Mouse (Mus musculus) bone marrow macrophage, adult 2 months (primary cell): ENCODE results near the gene Donson. TPM values are rescaled to one million over a fixed set of nuclear protein-coding genes. Genes with fewer than 3 reads are reported as not detected.

ENCODE experiments used
- H3K27ac ChIP-seq: 2 replicates; pipeline ENCODE4 v1.5.1; 2012; ENCODE audit warnings: low read depth, low read length; ENCODE audit not compliant: insufficient read depth
- H3K4me1 ChIP-seq: 2 replicates; pipeline ENCODE4 v1.6.1; 2012; ENCODE audit warnings: low read length; ENCODE audit not compliant: control insufficient read depth, insufficient read depth
- H3K4me3 ChIP-seq: 2 replicates; pipeline ENCODE4 v1.5.1; 2012; ENCODE audit warnings: mild to moderate bottlenecking, low read length, moderate library complexity; ENCODE audit not compliant: insufficient read depth
- CTCF ChIP-seq: IDR thresholded peaks from 2 replicates; pipeline ENCODE4 v1.5.1; 2012; ENCODE audit warnings: low read depth, mild to moderate bottlenecking, low read length, moderate library complexity
- POLR2A ChIP-seq: IDR thresholded peaks from 2 replicates; pipeline ENCODE4 v1.6.1; 2012; ENCODE audit warnings: mild to moderate bottlenecking, low read depth, low read length, borderline replicate concordance
- polyA plus RNA-seq: library from polyadenylated mRNA; stranded (reverse); fragments of >200 nt; gene quantifications from 2 replicates; pipeline ENCODE4 v1.2.4, GENCODE M21; 2012; ENCODE audit not compliant: missing spikeins, insufficient read depth, insufficient read length

Donson gene
- polyA plus RNA-seq, 1 experiment, result 14.5 TPM

DNA sequence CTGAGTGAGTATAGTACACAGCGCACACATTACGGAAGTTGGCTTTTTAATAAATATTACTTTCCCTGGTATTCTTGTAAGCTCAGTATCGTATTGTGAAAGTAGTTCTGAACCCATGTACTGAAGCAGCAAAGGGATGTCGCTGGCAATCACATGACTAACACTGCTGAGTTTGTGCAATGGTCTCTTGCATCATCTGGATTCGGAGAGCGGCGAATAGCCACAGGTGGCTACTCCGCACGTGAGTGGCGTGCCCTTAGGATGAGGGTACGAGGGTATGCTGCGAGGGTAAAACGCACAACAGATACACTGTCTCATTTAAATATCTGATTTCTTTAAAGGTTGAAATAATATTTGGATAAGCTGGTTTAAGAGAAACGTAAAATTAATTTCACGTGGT is 38.9 kb upstream of the Donson start:
- H3K27ac ChIP-seq, result peak overlapping the region; percentile 73

DNA sequence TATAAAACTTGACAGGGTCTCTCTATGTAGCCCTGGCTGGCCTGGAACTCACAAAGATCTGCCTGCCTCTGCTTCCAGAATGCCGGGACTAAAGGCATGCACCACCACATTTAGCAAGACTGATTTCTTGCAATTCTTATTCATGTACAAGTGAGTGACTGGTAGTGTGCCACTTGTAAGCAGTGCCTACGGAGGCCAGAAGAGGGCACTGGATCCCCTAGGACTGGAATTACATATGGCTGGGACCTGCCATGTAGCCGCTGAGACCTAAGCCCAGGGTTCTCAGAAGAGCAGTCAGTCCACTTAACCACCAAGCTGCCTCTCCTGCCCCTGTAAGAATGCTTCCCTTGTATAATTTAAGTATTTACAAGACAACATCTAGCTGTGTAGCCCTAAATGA is 35.7 kb upstream of the Donson start:
- peaks cover 15% of the 10 kb centered on the region for H3K4me1 ChIP-seq
- no peak for TF ChIP-seq POLR2A
- peak; percentile 19; the same call in 1 of the 2 replicates for TF ChIP-seq CTCF
- H3K27ac ChIP-seq, result no peak overlapping the region
- no peak overlapping the region for H3K4me3 ChIP-seq

More for the DNA sequence above, 38.9 kb upstream of the Donson start:
- H3K4me1 ChIP-seq, result peaks cover 20% of the 10 kb centered on the region
- H3K4me3 ChIP-seq, result peak overlapping the region; percentile 73
- no peak for TF ChIP-seq CTCF
- no peak for TF ChIP-seq POLR2A

DNA sequence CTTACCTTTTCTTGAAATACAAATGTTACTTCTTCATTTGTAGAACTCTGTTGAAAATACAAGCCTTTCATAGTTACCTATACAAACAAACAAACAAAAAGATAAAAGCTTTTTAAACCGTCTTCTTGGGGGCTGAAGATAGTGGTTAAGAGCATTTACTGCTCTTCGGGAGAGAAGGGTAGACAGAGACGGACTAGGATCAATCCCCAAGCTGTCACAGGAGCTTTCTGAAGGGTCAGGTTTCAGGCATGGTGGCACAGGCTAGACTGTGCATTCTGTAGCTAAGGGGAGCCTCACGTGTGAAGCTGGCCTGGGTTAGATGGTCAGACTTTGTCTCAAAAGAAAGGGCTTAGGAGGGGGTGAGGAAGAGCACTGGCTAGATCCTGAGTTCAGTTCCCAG is 28.8 kb upstream of the Donson start:
- TF ChIP-seq POLR2A (no peak), CTCF (no peak)
- Histone ChIP-seq H3K27ac (no peak overlapping the region), H3K4me3 (no peak overlapping the region), H3K4me1 (peaks cover 3% of the 10 kb centered on the region; the same call in 1 of the 2 replicates)

DNA sequence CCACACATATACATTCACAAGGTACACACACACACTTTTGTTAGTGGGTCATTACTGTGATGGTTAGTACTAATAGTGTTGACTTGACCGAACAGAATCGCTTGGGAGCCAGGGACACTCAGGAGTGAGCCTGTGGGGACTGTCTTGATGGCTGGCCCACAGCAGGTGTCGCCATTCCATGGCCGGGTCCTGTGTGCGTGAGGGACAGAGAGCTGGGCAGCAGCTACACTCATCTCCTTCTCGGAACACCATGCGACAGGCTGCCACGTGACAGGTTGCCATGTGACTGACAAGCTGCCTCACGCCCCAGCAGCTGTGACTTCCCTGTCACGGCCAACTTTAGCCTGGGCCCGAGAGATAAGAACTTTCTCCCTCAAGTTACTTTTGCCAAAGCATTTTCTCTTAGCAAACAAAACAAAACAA is 28.4 kb upstream of the Donson start:
- H3K4me1 ChIP-seq, result peaks cover 3% of the 10 kb centered on the region; the same call in 1 of the 2 replicates

DNA sequence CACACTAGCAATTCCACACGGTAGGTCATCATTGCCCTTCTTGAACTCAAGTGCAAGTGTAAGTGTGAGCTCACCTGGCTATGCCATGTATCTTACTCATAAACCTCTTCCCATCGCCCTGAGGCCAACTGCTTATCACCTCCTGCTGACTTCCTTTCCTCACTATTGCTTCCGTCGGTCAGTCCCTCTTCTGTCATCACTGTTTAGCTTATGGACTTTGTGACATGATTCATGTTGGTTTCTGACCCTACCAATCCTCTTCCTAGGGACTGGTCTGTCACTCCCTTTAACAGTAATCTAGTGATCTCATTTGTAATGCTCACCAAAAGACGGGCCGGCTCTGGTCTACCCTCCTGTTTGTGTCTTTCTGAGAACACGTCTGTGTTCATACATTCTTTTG is 21.7 kb upstream of the Donson start:
- H3K4me1 ChIP-seq, result no peaks in the 10 kb centered on the region
- no peak overlapping the region for H3K27ac ChIP-seq
- no peak overlapping the region for H3K4me3 ChIP-seq
- TF ChIP-seq CTCF (no peak), POLR2A (no peak)

More for the DNA sequence above, 28.4 kb upstream of the Donson start:
- no peak for TF ChIP-seq POLR2A
- TF ChIP-seq CTCF, result no peak
- Histone ChIP-seq H3K27ac (no peak overlapping the region), H3K4me3 (no peak overlapping the region)

DNA sequence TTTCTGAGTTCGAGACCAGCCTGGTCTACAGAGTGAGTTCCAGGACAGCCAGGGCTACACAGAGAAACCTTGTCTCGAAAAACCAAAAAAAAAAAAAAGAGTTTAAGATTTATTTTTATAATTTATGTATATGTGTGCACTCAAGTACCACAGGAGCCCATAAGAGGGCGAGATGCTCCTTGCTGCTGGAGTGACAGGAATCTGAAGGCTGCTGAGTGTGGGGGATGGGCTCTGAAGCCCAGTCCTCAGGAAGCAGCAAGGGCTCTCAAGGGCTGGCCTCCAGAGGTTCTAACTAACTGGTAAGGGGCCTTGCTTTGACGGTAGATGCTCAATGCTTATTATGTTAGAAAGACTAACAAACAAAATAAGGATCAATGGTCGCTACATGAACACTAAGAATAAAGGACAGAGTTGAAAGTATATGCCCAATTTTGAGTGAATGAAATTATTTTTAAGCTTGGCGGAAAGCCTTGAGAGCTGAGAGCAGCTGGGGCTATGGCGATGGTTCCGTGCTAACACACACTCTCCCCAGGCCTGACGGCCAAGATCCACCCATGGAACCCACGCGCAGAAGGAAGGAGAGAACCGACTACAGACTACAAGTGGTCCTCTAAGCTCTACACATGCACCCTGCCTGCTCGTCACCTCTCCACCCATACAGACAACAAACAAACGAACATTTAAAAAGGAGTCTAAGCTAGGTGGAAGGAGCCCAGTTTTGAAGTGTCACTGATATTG is 16.2 kb upstream of the Donson start:
- no peak for TF ChIP-seq POLR2A
- no peak for TF ChIP-seq CTCF
- Histone ChIP-seq H3K4me1 (no peaks in the 10 kb centered on the region), H3K4me3 (no peak overlapping the region), H3K27ac (no peak overlapping the region)

DNA sequence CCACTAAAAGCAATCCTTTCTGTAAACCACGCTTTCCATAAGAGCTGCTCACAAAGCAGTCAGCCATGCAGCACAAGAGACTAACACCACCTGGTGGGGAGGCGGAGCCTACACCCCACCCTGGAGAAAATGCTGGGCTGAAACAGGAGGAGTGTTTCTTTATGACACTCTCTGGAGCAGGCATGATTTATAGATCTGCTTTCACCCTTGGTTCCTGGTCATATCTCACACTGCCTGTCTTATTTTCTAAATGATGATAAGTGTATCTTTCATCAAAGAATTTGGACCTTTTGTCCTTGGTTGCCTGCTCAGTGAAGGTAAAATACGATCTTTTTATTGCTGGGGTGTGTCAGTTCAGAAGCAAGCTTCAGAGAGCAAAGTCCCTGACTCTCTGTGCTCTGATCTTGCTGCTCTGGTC is 14.2 kb upstream of the Donson start:
- no peak for TF ChIP-seq CTCF
- TF ChIP-seq POLR2A, result no peak
- H3K4me3 ChIP-seq, result no peak overlapping the region
- H3K27ac ChIP-seq, result no peak overlapping the region
- no peaks in the 10 kb centered on the region for H3K4me1 ChIP-seq

DNA sequence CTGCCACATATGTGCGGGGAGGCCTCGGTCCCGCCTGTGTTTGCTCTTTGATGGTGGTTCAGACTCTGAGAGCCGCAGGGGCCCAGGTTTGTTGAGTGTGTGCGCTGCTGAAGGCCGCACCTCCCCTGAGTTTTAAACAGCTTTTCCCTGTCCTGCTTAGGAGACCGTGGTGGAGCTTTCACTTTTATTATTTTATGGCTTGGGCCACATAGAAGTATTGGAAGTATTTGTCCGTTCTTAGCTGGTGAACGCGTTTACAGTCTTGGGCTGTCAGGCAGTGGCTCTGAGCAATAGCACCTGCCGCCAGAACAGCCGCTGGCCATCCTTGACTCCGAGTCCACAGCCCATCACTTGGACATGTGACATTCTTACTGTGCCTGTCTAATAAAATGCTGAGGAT is 13.3 kb upstream of the Donson start:
- Histone ChIP-seq H3K4me1 (no peaks in the 10 kb centered on the region), H3K4me3 (no peak overlapping the region), H3K27ac (no peak overlapping the region)
- TF ChIP-seq POLR2A, result no peak
- TF ChIP-seq CTCF, result no peak

DNA sequence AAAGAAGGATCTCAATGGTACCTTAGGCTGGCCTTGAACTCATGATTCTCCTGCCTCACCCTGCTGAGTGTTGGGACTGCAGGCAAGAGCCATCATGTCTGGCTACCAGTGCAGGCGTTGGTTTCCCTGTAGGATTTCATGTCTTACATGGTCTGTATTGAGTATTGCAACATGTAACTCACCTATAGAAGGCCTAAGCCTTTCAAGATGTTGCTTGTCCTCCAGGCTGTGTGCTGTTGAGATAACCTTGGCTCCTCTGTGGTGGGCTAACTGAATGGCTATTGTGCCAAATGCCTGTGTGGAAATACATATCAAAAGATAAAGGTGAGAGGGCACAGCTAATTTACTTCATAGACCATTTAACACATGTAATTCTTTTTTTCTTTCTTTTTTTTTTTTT is 10.4 kb upstream of the Donson start:
- no peak overlapping the region for H3K4me3 ChIP-seq
- H3K27ac ChIP-seq, result no peak overlapping the region
- TF ChIP-seq CTCF, result no peak
- no peak for TF ChIP-seq POLR2A
- H3K4me1 ChIP-seq, result peaks cover 7% of the 10 kb centered on the region

DNA sequence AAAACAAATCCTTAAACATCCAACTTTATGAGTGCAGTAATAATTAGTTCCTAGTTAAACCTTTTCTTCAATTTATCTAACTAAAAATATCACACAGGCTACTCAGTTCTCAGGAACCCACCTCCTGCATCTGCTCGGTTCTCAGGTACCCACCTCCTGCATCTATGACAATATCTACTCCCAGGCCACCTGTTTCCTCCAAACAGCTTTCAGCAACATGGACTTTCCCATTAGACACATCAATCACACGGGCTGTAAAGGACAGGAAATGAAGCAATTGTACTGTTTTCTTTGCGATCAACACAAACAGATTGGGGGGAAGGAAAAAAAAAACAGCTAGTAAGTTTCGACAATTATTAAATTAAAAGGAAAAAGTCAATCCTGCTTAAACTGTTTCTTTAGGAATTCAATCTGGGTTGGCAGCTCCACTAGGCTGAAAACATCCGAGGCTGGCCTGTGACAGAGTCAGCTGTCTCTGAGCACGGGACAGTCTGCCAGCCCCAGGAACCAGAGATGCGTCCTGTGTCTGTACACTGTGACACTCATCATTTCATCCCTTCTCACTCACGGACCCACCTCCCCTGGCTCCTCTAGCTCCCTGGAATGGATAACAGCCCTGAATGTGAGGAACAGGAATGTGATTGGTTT is 6.7 kb upstream of the Donson start:
- TF ChIP-seq POLR2A (no peak), CTCF (no peak)
- Histone ChIP-seq H3K4me1 (peaks cover 7% of the 10 kb centered on the region), H3K27ac (no peak overlapping the region), H3K4me3 (no peak overlapping the region)
